Mouse (Mus musculus) cerebellum, adult 2 months (tissue): ENCODE results near the gene Ano4.

ENCODE experiments used
- CTCF ChIP-seq: fragments of 200-500 bp; IDR thresholded peaks from 2 replicates; pipeline ENCODE4 v1.5.1; 2011; ENCODE audit warnings: low read depth, mild to moderate bottlenecking, control low read depth, low read length, moderate library complexity, borderline replicate concordance; ENCODE audit not compliant: insufficient read depth
- POLR2A ChIP-seq: fragments of 200-500 bp; IDR thresholded peaks from 2 replicates; pipeline ENCODE4 v1.6.1; 2011; ENCODE audit warnings: low read length, control low read depth, borderline replicate concordance; ENCODE audit not compliant: insufficient read depth

GRCm38 (mm10) chr10:89289290-89289689 lies 55.3 kb downstream of the Ano4 start:
- TF ChIP-seq CTCF (no peak), POLR2A (no peak)
